Mouse (Mus musculus) adrenal gland, adult 2 months (tissue): Measurements from ENCODE around the gene Mtmr4. TPM values are rescaled to one million over a fixed set of nuclear protein-coding genes. Genes with fewer than 3 reads are reported as not detected.
A peak's percentile ranks its signal among the peaks of the same experiment; 100 is the strongest.

Experiments
- DNase-seq: peaks from one replicate; pipeline ENCODE4 v3.0.0; 2021
- polyA plus RNA-seq: library from polyadenylated mRNA; depleted of rRNA; stranded (reverse); fragments of >200 nt; gene quantifications from 2 replicates; pipeline ENCODE4 v1.2.3, GENCODE M21; 2012; rRNA removed
- total RNA-seq, 2 experiments: library from RNA; stranded (reverse); gene quantifications; 2 replicates each; pipeline ENCODE4 v1.2.3; 2021

The Mtmr4 gene
- total and polyA plus RNA-seq, 3 experiments, result 13.0 to 31.1 (median 24.6) TPM

DNA sequence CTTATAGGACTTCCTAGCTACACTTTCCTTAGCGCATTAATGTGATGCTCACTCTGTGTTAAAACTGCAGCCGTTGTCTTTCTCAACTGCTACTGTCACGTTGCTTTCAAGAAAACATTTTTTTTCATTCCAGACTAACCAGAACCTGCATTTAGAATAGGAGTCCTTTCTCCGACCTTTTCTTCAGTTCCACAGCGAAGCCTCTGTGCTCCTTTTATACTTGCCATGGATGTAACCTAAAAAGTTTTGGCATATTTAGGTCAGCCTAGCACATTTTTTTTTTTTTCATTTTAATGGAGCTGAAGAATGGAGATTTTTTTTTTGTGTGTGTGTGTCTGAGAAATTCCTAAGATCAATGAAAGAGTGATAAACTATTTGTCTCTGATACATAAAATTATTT is 23.6 kb downstream of the Mtmr4 start:
- no peak for DNase-seq

- no peak for DNase-seq
These were observed 24.0 kb downstream of the Mtmr4 start for GRCm38 (mm10) chr11:87615952-87616351.

- DNase-seq, result no peak
These were observed 25.0 kb downstream of the Mtmr4 start, which contains the start of gene Hsf5 for GRCm38 (mm10) chr11:87616790-87617474. Gene Hsf5, plus strand, starts transcription at chr11:87617164.

- no peak for DNase-seq
These were observed 25.6 kb downstream of the Mtmr4 start for GRCm38 (mm10) chr11:87617606-87618005.

- DNase-seq, result no peak
These were observed 31.2 kb downstream of the Mtmr4 start for GRCm38 (mm10) chr11:87623160-87623559.

DNA sequence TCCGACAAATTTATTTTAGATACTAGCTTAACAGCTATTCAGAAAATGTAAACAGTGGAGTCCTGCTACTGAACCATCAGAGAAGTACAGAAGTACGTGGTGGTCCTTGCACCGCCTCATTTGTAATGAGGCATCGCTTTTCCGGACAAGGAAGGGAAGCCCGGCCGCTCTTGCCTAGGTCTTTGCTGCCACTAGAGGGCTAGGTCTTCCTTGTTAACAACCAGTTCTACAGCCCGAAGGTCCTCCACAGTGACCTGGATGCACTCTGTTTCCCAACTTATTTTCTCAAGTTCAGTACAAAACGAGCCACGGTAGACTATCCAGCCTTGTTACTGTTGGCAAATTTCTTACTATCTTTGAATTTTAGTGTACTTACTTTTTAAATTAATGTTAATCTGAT is 37.9 kb downstream of the Mtmr4 start:
- DNase-seq, result peak; percentile 59

DNA sequence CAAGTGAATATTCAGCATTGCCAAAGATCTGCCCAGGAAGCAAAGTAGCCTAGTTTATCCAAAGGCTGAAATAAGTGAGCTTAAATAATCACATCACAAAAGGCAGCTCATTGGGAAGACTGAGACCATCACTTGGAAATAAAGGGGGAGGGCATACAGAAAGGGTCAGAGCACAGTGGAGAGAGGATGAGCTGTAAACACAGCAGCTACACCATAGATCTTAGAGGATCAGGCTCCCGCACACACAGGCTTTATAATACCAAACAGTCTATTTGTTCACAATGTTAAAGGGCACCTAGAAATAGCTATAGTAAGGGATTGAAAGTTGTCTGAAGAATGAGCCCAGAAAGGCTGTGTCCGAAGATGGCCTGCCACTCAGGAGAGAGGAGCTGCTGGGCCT is 46.8 kb downstream of the Mtmr4 start:
- DNase-seq, result no peak

- DNase-seq, result peak; percentile 87
These were observed 47.2 kb downstream of the Mtmr4 start for GRCm38 (mm10) chr11:87639206-87639605.

GRCm38 (mm10) chr11:87642865-87643264 is 50.9 kb downstream of the Mtmr4 start:
- DNase-seq, result no peak

DNA sequence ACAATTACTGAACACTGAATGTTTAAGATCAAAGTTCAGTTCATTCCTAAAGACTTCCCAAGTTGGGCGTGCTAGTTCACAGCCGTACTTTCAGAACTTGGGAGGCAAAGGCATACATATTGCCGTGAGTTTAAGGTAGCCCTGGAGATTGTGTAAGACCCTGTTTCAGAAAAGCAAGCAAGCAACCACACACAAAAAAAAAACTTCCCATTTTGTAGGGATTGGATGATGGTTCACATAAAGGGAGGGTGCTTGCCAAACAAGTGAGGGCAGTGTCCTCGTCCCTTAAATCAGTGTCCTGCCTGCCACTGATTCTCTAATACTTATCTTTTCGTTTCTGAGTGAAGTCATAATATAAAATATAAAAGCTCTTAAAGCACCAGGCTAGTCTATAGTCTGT is 62.7 kb downstream of the Mtmr4 start:
- no peak for DNase-seq

GRCm38 (mm10) chr11:87659216-87659615 is 67.3 kb downstream of the Mtmr4 start:
- DNase-seq, result no peak

- DNase-seq, result peak; percentile 92
These were observed 70.4 kb downstream of the Mtmr4 start, which contains the start of gene Rnf43 for GRCm38 (mm10) chr11:87662407-87662806. Gene Rnf43, plus strand, starts transcription at chr11:87662722.

- DNase-seq, result peak; percentile 27
These were observed 70.9 kb downstream of the Mtmr4 start for GRCm38 (mm10) chr11:87662822-87663221.

DNA sequence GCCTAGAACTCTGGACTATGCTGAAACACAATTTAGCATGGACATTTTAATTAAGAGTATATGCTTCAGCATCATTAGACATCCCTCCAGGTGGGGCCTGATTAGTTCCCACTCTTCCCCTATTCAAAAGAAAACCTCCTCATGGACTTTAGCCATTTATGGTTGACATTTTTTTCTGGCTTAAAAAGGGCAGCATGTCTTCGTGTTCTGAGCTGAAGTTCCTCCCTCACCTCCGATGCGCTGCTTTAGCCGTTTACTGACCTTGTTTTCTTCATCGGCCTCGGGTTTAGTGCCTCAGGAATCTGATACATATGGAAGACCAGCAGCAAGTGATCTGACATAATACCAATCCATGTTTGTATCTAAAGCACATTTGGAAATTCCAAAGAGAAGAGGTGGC is 72.0 kb downstream of the Mtmr4 start:
- no peak for DNase-seq

DNA sequence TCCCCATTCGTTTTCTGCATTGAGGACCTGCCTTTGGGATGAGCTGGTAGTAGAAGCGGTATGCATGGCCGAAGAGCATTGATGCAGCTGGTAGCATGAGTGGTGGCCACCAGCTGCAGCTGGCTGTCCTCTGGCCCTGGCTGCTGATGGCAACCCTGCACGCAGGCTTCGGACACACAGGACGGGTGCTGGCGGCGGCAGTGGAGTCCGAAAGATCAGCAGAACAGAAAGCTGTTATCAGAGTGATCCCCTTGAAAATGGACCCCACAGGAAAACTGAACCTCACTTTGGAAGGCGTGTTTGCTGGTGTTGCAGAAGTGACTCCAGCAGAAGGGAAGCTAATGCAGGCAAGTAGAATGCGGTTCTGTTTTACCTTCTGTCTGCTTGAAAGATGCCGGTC is 72.6 kb downstream of the Mtmr4 start:
- peak; percentile 52 for DNase-seq

DNA sequence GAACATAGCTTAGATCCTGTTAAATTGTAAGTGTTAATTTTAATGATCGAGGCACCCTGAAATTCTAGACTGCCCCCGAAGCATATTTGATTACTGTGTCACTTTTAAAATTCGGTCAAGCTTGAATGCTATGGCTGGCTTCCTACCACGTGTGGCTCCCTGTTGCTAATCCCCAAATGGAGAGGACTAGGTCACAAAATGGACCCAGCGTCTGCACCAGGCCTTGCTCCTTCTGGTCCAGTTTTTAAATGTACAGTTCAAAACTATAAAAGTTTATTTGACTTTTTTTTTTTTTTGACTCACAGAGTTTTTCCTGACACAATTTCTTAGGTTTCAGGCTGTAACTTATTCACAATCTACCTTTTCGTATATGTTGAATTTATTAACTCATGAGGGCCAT is 73.3 kb downstream of the Mtmr4 start:
- no peak for DNase-seq

DNA sequence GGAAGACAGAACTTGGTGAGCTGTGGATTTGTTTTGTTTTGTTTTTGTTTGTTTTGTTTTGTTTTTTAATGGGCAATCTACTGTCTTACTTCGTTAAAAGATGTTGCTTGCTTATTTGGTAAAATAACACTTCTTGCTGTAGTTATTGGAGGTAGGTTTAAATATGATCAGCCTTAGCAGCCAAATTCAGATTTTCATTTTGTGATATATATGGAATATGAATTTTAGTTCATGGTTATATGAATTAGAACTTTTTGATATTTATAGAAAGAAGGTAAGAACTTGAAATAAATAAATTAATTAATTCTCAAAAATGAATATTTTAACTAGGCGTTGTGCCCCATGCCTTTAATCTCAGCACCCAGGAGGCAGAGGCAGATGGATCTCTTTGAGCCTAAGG is 73.7 kb downstream of the Mtmr4 start:
- no peak for DNase-seq

Other genes with a start within 250 kb of the Mtmr4 start
- gene Ppm1e, start 233.1 kb upstream of the Mtmr4 start, total RNA-seq, result 10 to 100 TPM; 21.6 to 28.1 TPM
- gene Ppm1e, start 233.1 kb upstream of the Mtmr4 start, polyA plus RNA-seq, result 5.5 and 5.9 TPM in 2 replicates
- 1 to 10 TPM; 1.6 to 2.2 TPM for gene Rad51c, start 187.2 kb upstream of the Mtmr4 start, total RNA-seq
- 0.13 and 0.15 TPM in 2 replicates for gene Rad51c, start 187.2 kb upstream of the Mtmr4 start, polyA plus RNA-seq
- gene Tex14, start 187.1 kb upstream of the Mtmr4 start, total RNA-seq, result 1 to 10 TPM in 1 of 2 experiments, under 1 TPM in 1; 0.35 to 1.3 TPM
- 0.03 and 0.08 TPM in 2 replicates for gene Tex14, start 187.1 kb upstream of the Mtmr4 start, polyA plus RNA-seq
- not detected for gene Gm11492, start 25.5 kb upstream of the Mtmr4 start, total RNA-seq
- not detected in 2 replicates for gene Gm11492, start 25.5 kb upstream of the Mtmr4 start, polyA plus RNA-seq
- gene Sept4, start 23.3 kb upstream of the Mtmr4 start, total RNA-seq, result 10 to 100 TPM; 42.0 to 52.8 TPM
- 14.8 and 14.9 TPM in 2 replicates for gene Sept4, start 23.3 kb upstream of the Mtmr4 start, polyA plus RNA-seq
- under 1 TPM in 1 of 2 experiments, not detected in 1; 0.12 TPM for gene Hsf5, start 25.0 kb downstream of the Mtmr4 start, total RNA-seq
- 0.04 TPM in 1 of 2 replicates, not detected in the other for gene Hsf5, start 25.0 kb downstream of the Mtmr4 start, polyA plus RNA-seq
- 1 to 10 TPM; 3.8 to 7.8 TPM for gene Rnf43, start 70.6 kb downstream of the Mtmr4 start, total RNA-seq
- 5.3 and 6.4 TPM in 2 replicates for gene Rnf43, start 70.6 kb downstream of the Mtmr4 start, polyA plus RNA-seq
- 10 to 100 TPM; 43.3 to 74.3 TPM for gene Supt4a, start 145.4 kb downstream of the Mtmr4 start, total RNA-seq
- 18.5 and 21.4 TPM in 2 replicates for gene Supt4a, start 145.4 kb downstream of the Mtmr4 start, polyA plus RNA-seq
- gene Tspoap1, start 168.4 kb downstream of the Mtmr4 start, total RNA-seq, result 1 to 10 TPM; 3.3 to 4.6 TPM
- 6.6 and 9.7 TPM in 2 replicates for gene Tspoap1, start 168.4 kb downstream of the Mtmr4 start, polyA plus RNA-seq
- under 1 TPM in 1 of 2 experiments, not detected in 1; 0.29 TPM for gene Mpo, start 201.4 kb downstream of the Mtmr4 start, total RNA-seq
- not detected in 2 replicates for gene Mpo, start 201.4 kb downstream of the Mtmr4 start, polyA plus RNA-seq
- not detected for gene Lpo, start 236.1 kb downstream of the Mtmr4 start, total RNA-seq
- not detected in 2 replicates for gene Lpo, start 236.1 kb downstream of the Mtmr4 start, polyA plus RNA-seq